Mouse (Mus musculus) midbrain, embryonic 12.5 days (tissue): Measurements from ENCODE around the gene Slc4a10. TPM values are rescaled to one million over a fixed set of nuclear protein-coding genes. Genes with fewer than 3 reads are reported as not detected.

Experiments
- ATAC-seq: fragments of 200-750 bp; cut with Nextera tagmentation; 2 replicates; pipeline ENCODE4 v1.8.0; 2017; ENCODE audit warnings: low read depth, moderate TSS enrichment, moderate library complexity; ENCODE audit not compliant: low FRiP score
- H3K27ac ChIP-seq: fragments of 300-500 bp; sonication (generic); replicated peaks from 2 replicates; pipeline ENCODE4 v1.5.1; 2016; ENCODE audit warnings: mild to moderate bottlenecking
- H3K27me3 ChIP-seq: fragments of 300-500 bp; sonication (generic); 2 replicates; pipeline ENCODE4 v1.6.1; 2016; ENCODE audit warnings: mild to moderate bottlenecking
- H3K36me3 ChIP-seq: fragments of 300-500 bp; sonication (generic); 2 replicates; pipeline ENCODE4 v1.6.1; 2016
- H3K4me1 ChIP-seq: fragments of 300-500 bp; sonication (generic); 2 replicates; pipeline ENCODE4 v1.6.1; 2016
- H3K4me2 ChIP-seq: fragments of 300-500 bp; sonication (generic); replicated peaks from 2 replicates; pipeline ENCODE4 v1.6.1; 2016; ENCODE audit warnings: mild to moderate bottlenecking, moderate library complexity
- H3K4me3 ChIP-seq: fragments of 300-500 bp; sonication (generic); 2 replicates; pipeline ENCODE4 v1.5.1; 2016; ENCODE audit warnings: mild to moderate bottlenecking
- H3K9ac ChIP-seq: fragments of 300-500 bp; sonication (generic); replicated peaks from 2 replicates; pipeline ENCODE4 v1.6.1; 2016; ENCODE audit warnings: mild to moderate bottlenecking, moderate library complexity
- H3K9me3 ChIP-seq: fragments of 300-500 bp; sonication (generic); 2 replicates; pipeline ENCODE4 v1.6.1; 2016; ENCODE audit warnings: mild to moderate bottlenecking
- WGBS: fragments of 180-500 bp; shearing (Covaris S2); methylation state at CpG from one replicate; pipeline ENCODE4 v1.1.7; 2016; 5-methylcytosine and 5-hydroxymethylcytosine counted together
- polyA plus RNA-seq: library from polyadenylated mRNA; unstranded; fragments of >200 nt; fragmentation: Nextera tagmentation; extraction: Ambion mirVana; gene quantifications from 2 replicates; pipeline ENCODE4 v1.2.1, GENCODE M21; 2016

Slc4a10 gene
- polyA plus RNA-seq, 1 experiment from 2014 or later, result 1.4 TPM

GRCm38 (mm10) chr2:62356606-62357005, 310.3 kb downstream of the Slc4a10 start:
- Histone ChIP-seq H3K4me2 (no peak overlapping the region), H3K9ac (no peak overlapping the region), H3K27me3 (no peaks in the 10 kb centered on the region), H3K4me1 (peaks cover 5% of the 10 kb centered on the region; the same call in 1 of the 2 replicates), H3K9me3 (no peaks in the 10 kb centered on the region), H3K4me3 (no peak overlapping the region), H3K27ac (no peak overlapping the region), H3K36me3 (no peaks in the 10 kb centered on the region)
- no peak for ATAC-seq
- 86% methylated on average over 14 of the region's 14 CpGs for WGBS

GRCm38 (mm10) chr2:62357259-62357658, 311.0 kb downstream of the Slc4a10 start:
- no peak for ATAC-seq
- no peak overlapping the region for H3K4me3 ChIP-seq
- H3K27me3 ChIP-seq, result no peaks in the 10 kb centered on the region
- no peaks in the 10 kb centered on the region for H3K9me3 ChIP-seq
- H3K4me1 ChIP-seq, result peaks cover 5% of the 10 kb centered on the region; the same call in 1 of the 2 replicates
- H3K4me2 ChIP-seq, result no peak overlapping the region
- H3K9ac ChIP-seq, result no peak overlapping the region
- H3K36me3 ChIP-seq, result no peaks in the 10 kb centered on the region
- 82% methylated on average over 7 of the region's 7 CpGs for WGBS
- no peak overlapping the region for H3K27ac ChIP-seq

- Histone ChIP-seq H3K9me3 (no peaks in the 10 kb centered on the region), H3K27me3 (no peaks in the 10 kb centered on the region), H3K4me2 (no peak overlapping the region), H3K36me3 (no peaks in the 10 kb centered on the region), H3K27ac (no peak overlapping the region), H3K4me3 (no peak overlapping the region), H3K9ac (no peak overlapping the region), H3K4me1 (peaks cover under 1% of the 10 kb centered on the region; the same call in 1 of the 2 replicates)
- 79% methylated on average over 6 of the region's 6 CpGs for WGBS
- ATAC-seq, result no peak
Observed at GRCm38 (mm10) chr2:62360872-62361271, 314.6 kb downstream of the Slc4a10 start.

- no peaks in the 10 kb centered on the region for H3K36me3 ChIP-seq
- H3K4me1 ChIP-seq, result no peaks in the 10 kb centered on the region
- H3K9me3 ChIP-seq, result no peaks in the 10 kb centered on the region
- H3K27ac ChIP-seq, result no peak overlapping the region
- 81% methylated on average over 3 of the region's 3 CpGs for WGBS
- no peak for ATAC-seq
- H3K4me2 ChIP-seq, result no peak overlapping the region
- no peaks in the 10 kb centered on the region for H3K27me3 ChIP-seq
- H3K4me3 ChIP-seq, result no peak overlapping the region
- no peak overlapping the region for H3K9ac ChIP-seq
Observed at GRCm38 (mm10) chr2:62361514-62361913, 315.3 kb downstream of the Slc4a10 start.

- WGBS, result 90% methylated on average over 9 of the region's 9 CpGs
- Histone ChIP-seq H3K4me3 (no peak overlapping the region), H3K9me3 (no peaks in the 10 kb centered on the region), H3K27me3 (no peaks in the 10 kb centered on the region), H3K27ac (no peak overlapping the region), H3K9ac (no peak overlapping the region), H3K4me1 (no peaks in the 10 kb centered on the region), H3K4me2 (no peak overlapping the region), H3K36me3 (no peaks in the 10 kb centered on the region)
- ATAC-seq, result no peak
Observed at GRCm38 (mm10) chr2:62362211-62362610, 315.9 kb downstream of the Slc4a10 start.

GRCm38 (mm10) chr2:62363606-62364005, 317.3 kb downstream of the Slc4a10 start:
- WGBS, result 88% methylated on average over 4 of the region's 4 CpGs

GRCm38 (mm10) chr2:62368349-62369053, 322.2 kb downstream of the Slc4a10 start:
- no peak for ATAC-seq
- no peaks in the 10 kb centered on the region for H3K4me1 ChIP-seq
- no peak overlapping the region for H3K4me3 ChIP-seq
- 80% methylated on average over 5 of the region's 5 CpGs for WGBS
- no peaks in the 10 kb centered on the region for H3K27me3 ChIP-seq
- no peaks in the 10 kb centered on the region for H3K9me3 ChIP-seq
- H3K9ac ChIP-seq, result no peak overlapping the region
- no peak overlapping the region for H3K4me2 ChIP-seq
- no peaks in the 10 kb centered on the region for H3K36me3 ChIP-seq
- no peak overlapping the region for H3K27ac ChIP-seq

More at GRCm38 (mm10) chr2:62363606-62364005, 317.3 kb downstream of the Slc4a10 start:
- no peak for ATAC-seq
- H3K9me3 ChIP-seq, result no peaks in the 10 kb centered on the region
- H3K27ac ChIP-seq, result no peak overlapping the region
- no peak overlapping the region for H3K9ac ChIP-seq
- no peak overlapping the region for H3K4me2 ChIP-seq
- H3K4me1 ChIP-seq, result no peaks in the 10 kb centered on the region
- no peaks in the 10 kb centered on the region for H3K27me3 ChIP-seq
- no peak overlapping the region for H3K4me3 ChIP-seq
- H3K36me3 ChIP-seq, result no peaks in the 10 kb centered on the region

- H3K36me3 ChIP-seq, result no peaks in the 10 kb centered on the region
- WGBS, result 80% methylated on average over 2 of the region's 2 CpGs
- H3K27me3 ChIP-seq, result no peaks in the 10 kb centered on the region
- no peak overlapping the region for H3K4me3 ChIP-seq
- no peak overlapping the region for H3K27ac ChIP-seq
- ATAC-seq, result no peak
- H3K4me1 ChIP-seq, result no peaks in the 10 kb centered on the region
- H3K9ac ChIP-seq, result no peak overlapping the region
- H3K9me3 ChIP-seq, result no peaks in the 10 kb centered on the region
- H3K4me2 ChIP-seq, result no peak overlapping the region
Observed at GRCm38 (mm10) chr2:62370048-62370447, 323.8 kb downstream of the Slc4a10 start.

- H3K9me3 ChIP-seq, result no peaks in the 10 kb centered on the region
- WGBS, result 83% methylated on average over 11 of the region's 11 CpGs
- H3K36me3 ChIP-seq, result no peaks in the 10 kb centered on the region
- H3K27me3 ChIP-seq, result no peaks in the 10 kb centered on the region
- H3K4me2 ChIP-seq, result no peak overlapping the region
- no peaks in the 10 kb centered on the region for H3K4me1 ChIP-seq
- ATAC-seq, result no peak
- no peak overlapping the region for H3K27ac ChIP-seq
- no peak overlapping the region for H3K4me3 ChIP-seq
- H3K9ac ChIP-seq, result no peak overlapping the region
Observed at GRCm38 (mm10) chr2:62373692-62374091, 327.4 kb downstream of the Slc4a10 start.

Other genes with a start within 250 kb of the Slc4a10 start
- 1.5 and 4.0 TPM in 2 replicates for gene Tbr1, start 243.5 kb upstream of the Slc4a10 start, polyA plus RNA-seq